Mouse (Mus musculus) liver (tissue): ENCODE data around the gene Arfip1.
A peak's percentile ranks its signal among the peaks of the same experiment; 100 is the strongest.

ENCODE experiments used
- DNase-seq: peaks from one replicate; pipeline ENCODE4 v3.0.0-alpha.2; 2020; ENCODE audit warnings: mixed read lengths

The Arfip1 gene

DNA sequence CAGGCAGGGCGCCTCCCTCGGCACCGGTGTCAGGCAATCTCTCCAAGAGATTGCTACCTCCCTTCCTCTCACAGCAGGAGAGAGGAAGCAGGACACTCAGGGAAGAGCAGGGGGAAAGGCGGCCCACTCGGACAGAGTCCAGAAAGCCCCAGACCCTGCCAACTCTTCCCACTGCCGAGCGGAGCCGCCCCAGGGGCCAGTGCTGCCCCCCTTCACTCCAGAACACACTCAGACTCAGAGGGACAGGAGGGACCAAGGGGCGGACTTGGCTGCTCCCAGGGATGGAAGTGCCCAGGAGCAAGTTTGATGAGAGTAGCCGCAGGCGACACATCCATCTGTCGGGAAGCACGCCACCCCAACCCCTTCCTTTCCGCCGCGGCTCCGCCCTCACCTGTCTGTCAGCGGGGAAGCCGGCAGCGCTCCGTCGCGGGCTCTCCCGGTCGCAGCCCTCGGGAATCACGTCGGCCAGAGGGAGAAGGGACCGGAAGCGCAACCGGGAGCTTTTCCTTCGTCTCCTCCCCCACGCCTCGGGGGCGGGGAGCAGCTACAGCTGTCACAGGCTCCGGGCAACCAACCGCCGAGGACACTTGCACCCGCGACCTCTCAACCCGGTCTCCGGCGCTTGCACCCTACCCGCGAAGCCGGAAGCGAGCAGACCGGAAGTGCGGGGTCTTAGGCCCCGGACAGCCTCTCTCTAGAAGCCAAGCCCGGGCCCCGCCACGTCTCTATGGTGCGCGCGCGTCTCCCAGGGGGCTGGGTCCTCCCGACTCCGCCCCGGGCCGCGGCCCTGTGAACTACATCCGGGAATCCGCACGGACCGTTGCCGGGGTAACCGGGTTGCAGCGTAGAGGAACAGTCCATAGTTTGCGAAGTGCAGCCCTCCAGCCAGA is at the start of gene Arfip1:
Arfip1 (minus strand) TSS at position 603 of the 890 bp plus-strand sequence.
- peak; percentile 95 for DNase-seq

DNA sequence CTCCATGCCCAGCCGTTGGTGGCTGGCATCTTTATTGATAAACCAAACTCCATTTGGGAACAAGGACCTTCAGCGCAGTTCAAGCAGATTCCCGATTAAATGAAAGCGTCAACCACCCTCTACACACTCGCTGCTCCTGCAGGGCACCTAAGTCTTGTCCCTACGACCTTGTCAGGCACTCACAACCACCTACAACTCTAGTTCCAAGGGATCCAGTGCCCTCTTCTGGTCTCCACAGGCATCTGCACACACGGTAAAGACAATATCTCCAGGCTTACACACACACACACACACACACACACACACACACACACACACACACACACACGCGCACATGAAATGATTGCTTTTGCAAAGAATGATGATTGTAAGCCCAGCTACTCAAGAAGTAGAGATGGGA is 49.2 kb upstream of the Arfip1 start:
- DNase-seq: no peak

DNA sequence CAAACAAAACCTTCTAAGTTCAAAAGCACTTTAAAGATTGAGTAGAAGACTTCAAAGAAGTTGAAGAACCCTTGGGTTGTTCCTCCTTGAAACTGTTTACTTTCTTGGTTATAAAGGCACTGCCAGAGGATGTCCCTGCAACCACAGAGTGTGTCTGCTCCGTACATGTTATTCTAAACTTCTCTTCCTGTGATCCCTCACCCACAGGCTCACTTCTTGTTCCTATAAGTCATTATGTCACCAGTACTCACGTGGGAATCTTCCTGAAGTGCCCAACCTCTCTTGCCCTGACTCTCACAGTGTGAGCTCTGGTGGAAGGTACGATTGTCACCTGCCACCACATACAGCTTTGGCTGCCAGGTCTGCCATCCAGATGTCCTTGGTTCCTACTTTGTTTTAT is 39.6 kb upstream of the Arfip1 start:
- DNase-seq: no peak

DNA sequence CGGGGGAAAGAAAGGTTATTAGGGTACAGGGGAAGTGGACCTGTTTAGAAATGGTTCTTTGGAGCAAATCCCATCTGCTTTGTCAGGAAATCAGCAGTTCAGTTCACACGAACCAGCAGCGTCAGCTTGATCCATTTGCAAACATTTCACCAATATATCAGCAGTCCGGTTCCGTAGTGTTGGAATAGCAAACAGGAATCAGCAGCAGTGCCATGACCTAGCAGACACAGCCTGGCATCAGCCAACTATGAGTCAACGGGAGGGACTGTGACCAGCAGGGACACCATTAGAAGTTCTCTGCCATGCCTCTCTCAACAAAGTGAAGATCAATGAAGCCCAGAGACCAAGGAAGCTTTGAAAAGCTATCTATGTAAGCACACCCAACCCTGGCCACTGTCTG is 37.3 kb upstream of the Arfip1 start:
- DNase-seq: no peak

DNA sequence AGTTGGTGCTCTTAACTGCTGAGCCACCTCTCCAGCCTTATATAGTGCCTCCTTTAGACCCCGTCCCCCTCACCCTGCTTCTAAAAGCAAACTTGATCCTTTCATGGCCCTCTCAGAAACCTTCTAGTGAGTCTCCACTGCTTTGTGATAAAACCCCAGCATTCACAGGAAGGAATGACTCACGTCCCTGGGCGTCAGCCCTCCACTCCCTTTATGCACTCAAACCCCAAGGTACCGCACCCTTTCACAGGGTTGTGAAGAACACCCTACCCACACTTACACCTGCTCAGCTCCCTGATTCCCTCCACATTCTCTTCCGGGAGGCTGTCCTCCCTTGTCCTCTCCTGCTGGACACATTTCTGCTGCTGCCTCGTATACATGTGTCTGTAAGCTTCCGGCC is 36.6 kb upstream of the Arfip1 start:
- no peak for DNase-seq

DNA sequence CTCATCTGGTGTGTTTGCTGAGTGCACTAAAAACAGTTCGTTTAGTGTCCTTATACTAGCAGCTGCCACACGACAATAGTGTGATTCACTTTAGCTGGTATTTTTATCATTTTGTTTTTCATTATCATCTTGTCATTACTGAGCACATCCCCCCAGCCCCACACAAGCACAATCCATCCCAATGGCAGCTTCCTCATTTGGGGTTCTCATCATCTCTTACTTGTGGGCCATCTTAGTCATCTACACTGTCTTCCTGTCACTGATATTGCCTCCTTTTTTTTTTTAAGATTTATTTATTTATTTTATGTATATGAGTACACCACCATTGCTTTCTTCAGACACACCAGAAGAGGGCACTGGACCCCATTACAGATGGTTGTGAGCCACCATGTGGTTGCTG is 36.2 kb upstream of the Arfip1 start:
- DNase-seq: no peak

DNA sequence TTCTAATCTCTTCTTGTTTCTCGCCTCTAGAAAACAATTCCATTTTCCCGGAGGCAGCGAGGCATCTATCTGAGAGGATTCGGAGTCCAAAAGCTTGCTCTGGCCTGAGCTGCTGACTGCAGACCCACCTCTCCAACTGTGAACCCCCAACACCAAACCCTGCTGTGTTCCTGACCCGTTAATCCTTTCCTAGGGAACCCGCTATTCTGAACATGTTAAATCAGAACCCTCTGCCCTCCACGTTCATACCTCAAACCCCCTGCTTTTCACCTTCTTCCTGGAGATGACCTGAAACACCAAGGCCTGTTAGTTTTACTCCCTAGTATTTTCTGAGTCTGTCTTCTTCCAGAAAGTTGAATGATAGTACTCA is 33.4 kb upstream of the Arfip1 start:
- DNase-seq: no peak

DNA sequence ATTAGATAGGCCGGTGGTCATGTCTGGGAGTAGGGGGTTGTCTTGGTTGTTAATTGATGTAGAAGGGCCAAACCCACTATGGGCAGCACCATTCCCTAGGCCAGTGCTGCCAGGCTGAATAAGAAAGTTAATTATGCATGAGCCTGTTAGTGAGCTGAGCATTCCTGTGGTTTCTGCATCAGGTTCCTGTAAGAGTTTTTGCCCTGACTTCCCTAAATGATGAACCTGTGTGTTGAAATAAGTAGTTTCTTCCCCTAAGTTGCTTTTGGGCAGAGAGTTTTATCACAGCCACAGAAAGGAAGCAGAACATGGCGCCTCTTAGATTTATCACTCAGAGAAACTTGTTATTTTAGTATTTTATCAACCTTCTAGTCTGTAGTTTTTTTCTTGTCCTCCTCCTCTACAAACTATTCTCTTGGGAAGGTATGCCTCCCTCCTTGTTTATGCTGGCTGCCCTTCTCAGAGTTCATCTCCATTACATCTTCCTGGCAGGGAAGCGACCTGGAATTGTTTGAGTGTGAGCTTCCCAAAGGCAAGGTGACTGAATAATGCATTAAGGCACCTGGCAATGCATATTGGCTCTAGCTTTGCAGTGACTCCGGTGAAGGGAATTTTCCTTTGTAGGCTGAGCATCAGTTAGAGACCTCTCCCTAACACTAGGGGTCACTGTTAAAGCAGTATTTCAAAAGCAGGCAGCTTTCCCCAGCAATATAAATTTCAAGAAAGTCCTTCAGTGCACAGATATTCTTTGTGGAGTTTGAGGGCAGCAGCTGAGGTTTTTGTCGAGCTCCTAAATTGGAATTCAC is 32.8 kb upstream of the Arfip1 start:
- no peak for DNase-seq

DNA sequence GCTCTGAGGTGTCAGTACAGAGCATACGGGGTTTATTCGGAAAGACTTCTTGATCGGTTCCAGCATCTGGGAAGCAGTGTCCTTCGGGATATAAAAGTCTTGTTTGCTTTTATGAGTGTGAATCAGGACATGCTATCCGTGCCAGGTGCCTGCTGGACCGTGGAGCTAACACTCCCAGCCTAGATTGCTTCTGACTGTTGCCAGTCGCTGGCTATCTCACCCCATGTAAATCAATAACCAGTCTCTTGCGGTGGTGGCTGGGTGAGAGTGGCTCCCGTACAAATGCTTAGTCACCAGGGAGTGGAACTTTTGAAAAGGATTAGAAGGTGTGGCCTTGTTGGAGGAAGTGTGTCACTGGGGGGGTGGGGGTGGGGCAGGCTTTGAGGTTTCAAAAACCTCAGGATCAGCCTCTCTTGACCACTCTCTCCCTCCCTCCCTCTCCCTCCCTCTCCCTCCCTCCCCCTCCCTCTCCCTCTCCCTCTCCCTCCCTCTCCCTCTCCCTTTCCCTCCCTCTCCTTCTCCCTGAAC is 27.8 kb upstream of the Arfip1 start:
- DNase-seq: no peak

DNA sequence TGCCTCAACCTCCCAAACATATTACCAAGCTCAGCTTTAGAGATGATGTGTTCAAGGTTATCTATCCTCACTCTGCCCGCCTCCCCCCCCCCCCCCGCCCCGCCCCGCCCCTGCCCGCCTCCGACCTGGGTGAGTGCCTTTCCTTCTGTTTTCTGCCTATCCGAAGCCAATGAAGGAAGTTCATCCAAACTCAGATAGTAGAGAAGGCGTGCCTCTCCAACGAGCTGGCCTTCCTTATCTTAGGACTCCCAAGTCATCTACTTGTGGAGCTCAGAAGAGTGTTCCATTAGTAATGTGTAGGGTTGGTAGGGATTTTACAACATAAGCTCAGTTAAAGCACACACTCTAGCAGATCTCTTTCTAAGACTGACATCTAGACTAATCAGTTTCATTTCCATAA is 20.8 kb upstream of the Arfip1 start:
- DNase-seq: peak; percentile 37

DNA sequence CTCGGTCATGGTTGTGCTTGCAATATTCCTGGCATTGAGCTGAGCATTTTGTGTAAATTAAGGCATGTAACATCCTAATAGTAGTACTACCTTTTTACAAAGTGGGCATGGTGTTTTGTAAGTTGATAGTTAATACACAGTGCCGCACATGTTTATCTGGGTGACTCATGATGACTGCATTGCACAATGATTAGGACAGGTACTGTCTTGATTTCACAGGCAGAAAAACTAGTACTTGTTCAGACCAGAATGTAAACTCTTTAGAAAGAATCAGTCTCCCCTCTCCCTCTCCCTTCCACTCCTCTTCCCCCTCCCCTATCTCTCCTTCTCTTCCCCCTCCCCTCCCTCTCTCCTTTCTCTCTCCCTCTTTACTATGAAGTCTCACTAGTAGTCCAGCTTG is 20.3 kb upstream of the Arfip1 start:
- DNase-seq: no peak

DNA sequence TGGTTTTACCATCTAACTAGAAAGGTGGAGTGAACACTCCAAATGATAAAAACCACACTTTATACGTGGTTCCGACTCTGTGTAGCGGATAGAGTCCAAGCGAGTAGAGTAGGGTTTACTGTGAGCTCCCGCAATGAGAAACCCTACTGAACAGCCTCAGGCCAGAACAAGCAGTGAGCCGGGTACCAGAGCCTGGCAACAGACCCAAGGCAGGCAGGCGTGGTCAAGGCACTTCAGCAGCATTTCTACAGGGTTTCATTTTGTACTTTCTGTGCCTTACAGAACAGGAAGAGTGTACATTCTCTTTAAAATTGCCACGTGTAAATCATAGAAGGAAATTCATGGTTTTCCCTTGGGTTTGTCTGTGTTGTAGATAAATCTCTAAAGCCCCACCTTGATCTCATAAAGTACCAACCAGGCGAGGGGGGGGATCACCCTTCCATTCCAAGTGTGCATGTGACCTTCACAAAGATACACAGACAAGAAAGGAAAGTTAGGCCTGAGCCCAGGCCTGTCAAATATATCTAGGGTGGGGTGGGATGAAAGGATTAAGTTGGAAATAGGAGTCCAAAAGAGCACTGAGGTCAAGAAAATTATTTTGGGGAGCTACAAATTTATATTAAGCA is 19.6 kb upstream of the Arfip1 start:
- no peak for DNase-seq

DNA sequence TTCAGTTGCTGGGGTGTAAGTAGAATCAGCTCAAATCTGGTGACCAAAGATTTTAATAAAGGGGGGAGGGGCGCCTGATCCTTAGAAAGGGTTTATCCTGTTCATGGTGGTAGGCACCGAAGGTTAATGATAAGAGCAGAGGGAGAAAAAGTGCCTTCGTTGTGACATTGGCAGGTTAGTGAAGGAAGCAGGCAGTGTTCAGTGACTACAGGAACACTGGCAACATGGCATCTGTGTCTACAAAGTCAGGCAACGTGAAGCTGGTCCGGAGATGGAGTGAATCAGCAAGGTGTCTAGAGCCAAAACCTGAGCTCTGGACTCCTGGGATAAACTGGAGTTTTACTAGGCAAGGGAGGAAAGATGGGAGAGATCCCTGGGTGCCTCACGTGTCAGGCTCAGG is 16.3 kb upstream of the Arfip1 start:
- no peak for DNase-seq

DNA sequence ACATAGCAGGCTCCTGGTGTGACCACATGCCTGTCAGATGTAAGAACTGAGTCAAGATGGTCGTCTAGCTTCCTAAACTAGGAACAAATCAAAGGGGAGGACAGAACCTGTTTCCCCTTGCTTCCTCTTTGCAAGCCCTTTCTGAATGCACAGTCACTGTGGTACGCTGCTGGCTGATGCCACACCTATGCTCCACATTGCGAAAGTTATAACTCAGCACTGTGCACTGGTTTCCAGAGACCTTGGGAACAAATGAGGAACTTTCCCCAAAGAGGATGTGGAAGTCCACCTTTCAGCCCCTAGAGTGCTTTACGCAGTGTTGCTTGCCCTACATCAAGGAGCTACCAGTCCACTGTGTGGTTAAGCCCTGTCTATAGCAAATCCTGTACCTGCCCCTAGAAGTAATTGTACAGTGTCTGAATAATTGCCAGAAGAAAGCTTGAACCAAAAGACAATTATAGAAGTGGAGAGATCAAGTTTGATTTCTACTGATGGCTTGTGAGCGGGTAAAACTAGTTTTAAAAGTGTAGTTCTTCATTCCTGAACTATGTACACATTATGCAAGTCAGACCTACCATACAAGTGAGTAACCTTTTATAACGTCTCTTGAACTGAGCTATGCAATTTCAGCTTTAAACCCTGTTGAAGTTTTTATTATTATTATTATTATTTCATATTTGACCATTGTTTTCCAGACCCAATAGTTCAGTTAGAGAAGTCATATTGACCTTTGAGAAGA is 15.7 kb upstream of the Arfip1 start:
- peak; percentile 12 for DNase-seq

DNA sequence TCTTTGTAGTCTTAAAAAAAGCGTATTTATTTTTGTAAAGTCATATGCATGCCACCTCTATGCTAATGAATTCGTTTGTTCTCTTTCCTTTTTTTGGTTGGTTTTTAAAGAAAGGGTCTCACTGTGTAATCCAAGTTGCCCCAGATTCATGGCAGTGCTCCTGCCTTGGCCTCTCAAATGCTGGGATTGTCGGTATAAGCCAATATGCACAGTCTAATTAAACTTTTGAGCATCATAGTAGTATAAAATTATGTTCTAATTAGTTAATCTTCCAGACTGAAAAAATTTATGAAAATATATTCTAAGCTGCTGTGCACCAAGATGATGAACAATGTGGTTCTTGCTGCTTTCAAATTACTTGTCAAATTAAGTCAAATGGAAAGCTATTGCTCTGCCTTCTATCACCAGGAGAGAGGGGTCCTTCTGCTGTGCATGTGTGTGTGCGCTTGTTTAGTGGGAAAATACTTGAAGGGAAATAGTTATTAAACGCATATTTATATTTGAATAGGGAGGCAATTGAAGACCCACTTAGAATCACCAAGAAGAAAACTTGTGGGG is 13.3 kb upstream of the Arfip1 start:
- no peak for DNase-seq

DNA sequence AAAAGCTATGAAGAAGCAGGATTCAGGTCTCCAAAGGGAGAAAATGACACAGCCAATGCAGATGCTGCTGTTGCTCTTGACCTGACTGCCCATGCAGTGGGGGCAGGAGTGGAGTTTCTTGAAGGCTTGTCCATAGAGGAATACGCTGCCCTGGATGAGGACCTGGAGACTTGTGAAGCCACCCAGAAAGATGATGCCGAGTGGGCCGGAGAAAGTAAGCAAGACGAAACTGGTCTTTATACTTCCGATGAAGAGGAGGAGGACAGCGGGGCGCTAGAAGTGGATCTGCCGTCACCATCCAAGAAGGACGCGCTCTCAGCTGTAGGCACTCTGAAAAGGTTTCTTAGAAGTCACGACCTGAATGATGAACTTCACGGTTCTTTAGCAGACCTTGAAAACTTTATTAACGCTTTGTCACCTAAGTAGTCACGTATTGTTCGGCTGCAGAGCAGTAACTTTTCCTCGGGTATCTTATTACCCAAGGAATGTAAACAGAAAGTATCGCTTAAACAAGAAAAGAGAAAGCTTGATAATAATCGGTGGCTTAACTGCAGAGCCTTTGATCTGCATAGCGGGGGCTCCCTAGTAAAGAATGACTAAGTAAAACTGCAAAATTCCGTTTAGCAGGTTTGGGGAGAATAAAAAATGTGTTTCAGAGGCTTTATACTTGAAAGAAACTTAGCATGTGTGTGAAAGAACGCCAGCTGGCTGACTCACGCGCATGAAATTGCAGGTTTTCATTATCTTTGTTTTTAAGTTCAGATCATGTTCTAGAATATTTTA is 12.7 kb upstream of the Arfip1 start:
- no peak for DNase-seq

DNA sequence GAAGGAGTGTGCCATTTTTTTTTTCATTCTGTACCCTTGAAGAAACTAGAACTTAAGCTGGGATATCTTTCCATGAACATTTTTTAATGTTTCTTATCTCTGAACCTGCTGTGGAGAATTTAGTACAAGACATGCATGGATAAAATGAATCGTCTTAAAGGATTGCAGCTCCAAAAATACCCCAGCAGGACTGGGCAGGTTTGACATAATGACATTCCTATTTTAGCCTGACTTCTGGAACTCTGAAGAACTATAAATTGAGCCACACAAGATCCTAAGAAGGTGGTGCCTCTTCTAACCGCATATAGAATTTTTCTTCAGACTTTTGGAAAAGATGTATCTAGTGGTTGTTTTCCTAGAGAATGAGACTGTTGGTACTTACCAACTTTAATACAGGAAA is 10.8 kb upstream of the Arfip1 start, which contains the start of gene Tigd4:
Tigd4 (plus strand) TSS at position 301 of the 400 bp plus-strand sequence.
- no peak for DNase-seq

DNA sequence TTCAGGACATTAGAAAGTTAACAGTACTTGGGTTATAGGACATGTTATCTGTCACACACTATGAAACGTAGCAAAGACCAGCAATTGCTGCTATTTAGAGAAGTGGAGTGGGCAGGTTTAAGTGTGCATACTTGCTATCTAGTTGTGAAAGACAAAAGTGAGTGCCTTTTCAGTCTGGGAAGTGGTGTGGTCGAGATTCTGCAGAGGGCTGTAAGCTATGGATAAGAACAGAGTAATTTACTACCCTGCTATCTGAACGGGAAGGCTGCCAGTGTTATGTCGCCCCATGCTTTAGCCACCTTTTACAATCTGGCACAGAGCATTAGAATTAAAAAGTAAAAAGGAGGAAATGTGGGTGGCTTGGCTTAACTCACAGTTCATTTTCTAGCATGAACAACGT is 4.3 kb upstream of the Arfip1 start:
- DNase-seq: no peak

DNA sequence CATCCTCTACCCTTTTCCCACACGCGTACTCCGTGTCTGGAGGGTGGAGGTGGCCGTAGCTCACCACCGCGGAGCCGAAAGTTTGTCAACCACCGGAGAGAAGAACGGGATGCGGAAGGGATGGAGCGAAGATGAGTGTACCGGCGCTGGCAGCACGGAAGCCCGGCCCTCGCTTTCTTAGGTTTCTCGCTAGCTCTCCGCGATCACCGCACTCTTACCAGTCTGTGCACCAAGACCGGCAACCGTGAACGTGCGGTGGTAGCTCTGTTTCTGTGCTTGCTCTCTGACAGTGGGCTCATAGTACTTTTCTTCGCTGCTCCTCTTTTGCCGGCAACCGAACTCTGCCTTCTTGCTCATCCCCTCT is 470 bp upstream of the Arfip1 start:
- DNase-seq: no peak

DNA sequence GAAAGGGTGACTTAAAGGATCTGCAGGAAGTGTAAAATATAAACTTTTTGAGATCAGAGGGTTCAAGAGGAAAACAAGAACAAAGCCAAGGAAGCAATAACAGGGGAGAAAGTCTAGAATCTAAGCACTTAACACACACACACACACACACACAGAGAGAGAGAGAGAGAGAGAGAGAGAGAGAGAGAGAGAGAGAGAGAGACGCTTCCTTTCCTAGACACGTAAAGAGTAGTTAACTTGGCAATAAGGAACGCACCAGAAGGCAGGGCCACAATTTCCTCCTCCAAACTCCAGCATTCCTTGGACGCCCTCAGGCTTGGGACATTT is 766 bp downstream of the Arfip1 start:
- DNase-seq: no peak

DNA sequence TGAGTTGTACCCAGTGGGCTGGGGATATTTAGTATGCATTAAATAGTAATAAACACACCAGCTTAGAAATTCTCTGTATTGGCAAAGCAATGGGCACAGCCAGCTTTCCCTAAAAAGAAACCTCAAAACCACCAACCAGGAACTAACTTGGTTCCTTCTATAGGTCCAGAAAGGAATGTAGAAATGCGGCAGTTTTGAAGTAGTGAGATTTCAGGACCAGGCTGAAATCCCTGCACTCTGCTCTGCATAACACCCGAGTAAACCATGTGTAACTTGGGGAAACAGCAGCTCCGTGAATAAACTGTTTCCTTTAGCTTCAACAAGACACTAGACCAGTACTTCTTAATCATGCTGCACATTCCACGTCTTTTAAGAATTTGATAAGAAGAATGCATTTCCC is 1.7 kb downstream of the Arfip1 start:
- DNase-seq: no peak

DNA sequence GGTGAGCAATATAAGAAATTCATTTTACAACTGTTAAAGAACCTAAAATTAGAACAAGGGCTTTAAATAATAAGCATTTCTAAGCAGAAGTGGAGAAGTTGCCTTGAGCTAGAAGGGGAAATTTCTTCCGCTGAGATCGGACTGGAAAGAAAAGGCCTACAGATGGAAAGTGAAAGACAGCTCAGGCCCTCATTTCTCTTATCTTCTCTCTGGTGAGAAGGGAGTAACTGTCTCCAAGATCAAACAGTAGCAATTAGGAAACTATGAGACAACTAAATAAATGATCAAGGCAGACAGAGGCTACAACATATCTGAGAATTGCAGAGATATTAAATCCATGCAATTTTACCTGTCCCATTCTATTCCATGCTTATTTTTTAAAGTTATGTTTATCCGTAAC is 11.9 kb downstream of the Arfip1 start:
- DNase-seq: no peak
